Mouse (Mus musculus) ZHBTc4 (cell line): ENCODE data around the gene Glb1.

Experiments used
- DNase-seq: peaks from one replicate; pipeline ENCODE4 v3.0.0-alpha.2; 2011; ENCODE audit warnings: low read depth, low spot score

The Glb1 gene

DNA sequence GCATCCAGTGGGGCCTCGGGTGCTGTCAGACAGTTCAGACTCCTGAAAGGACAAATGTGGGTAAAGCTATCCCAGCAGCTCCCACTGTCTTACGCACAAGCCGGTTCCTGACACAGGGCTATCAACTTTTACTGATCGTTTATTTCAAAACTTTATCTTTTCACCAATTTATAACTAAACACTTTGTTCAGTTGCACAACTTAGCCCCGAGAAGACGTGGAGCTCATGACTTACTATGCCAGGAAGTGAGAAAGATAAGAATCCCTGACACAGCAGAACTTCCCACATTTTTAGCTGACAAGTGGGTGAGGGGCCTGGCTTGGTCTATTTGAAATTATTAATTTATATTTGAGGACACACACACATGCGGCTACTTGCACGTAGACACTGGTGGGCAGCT lies 6.2 kb upstream of the Glb1 start:
- DNase-seq: no peak

DNA sequence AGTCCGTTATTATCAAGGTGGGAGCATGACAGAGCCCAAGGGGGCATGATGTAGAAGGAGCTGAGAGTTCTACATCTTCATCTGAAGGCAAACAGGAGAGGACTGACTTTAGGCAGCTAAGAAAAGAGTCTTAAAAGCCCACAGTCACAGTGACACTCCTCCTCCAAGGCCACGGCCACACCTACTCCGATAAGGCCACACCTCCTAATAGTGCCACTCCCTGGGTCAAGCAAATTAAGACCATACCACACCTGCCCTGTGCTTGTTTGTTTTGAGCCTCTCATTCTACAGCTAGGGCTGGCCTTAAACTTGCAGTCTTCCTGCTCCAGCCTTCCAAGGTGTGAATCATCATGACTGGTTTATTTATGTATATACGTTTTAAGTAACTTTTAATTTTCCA lies 5.6 kb upstream of the Glb1 start:
- peak; percentile 88 for DNase-seq

DNA sequence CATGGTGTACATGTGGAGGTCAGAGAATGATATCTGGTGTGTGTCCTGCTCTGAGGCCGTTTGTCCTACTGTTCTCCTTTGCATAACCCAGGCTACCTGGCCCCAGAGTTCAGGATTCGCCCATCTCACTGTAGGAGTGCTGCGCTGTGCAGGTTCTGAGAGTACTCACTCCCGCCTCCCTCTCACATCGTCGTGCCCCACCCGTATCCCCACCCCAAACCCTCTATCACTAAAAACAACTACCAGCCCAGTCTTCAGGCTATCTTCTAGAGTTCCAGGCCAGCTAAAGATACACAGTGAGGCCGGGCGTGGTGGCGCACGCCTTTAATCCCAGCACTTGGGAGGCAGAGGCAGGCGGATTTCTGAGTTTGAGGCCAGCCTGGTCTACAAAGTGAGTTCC lies 1.2 kb upstream of the Glb1 start:
- peak; percentile 58 for DNase-seq

DNA sequence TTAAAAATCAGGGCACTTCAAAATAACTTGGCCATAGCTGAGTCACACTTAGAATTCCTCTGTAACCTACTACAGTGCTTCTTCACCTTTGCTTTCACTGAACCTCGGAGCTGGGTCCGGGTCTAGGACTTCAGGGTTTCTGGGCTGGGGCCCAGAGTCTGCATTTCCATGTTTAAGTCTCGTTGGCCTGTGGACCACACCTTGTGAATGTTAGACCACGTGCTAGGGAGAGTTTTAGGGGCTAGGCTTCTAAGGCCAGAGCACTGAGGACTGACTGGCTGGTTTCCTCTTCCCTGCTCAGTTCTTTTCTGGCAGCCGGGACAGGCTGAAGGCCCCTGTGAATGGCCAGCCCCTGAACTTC lies 308 bp upstream of the Glb1 start:
- DNase-seq: no peak

DNA sequence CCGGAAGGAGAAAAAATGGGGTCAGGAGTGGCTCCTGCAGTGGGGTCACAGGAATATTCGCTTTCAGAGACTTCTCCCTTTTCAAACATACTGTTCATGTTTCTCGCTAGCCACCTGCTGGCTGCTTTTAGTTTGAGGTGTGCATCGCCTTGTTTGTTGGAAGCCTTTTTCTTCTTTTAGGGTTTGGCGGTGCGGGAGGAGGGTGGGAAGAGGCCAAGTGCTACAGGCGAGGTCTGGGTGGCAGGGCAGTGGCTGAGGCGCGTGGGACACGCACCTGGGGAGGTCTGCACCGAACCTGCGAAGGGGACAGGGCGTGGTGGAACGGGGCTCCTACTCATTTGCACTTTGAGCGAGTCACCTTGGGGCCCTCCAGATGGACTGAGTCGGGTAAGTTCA lies 807 bp downstream of the Glb1 start:
- DNase-seq: peak; percentile 85

DNA sequence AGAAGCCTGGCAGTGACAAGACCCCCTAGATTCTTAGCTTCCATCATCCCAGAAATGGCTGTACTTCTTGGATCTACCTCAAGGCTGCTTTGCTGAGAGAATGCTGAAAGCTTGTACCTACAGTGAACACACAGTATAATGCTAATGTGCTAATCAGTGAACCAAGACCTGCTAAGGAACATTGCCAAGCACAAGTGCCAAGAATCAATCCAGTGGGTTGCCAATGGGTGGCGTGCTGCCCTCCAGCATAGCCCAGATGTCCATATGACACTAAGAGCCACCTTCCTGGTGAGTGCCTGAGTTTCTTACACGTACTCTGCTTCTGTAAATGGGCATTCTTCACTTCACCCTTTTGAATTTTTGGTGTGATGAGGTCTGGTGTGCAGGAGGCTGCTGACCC lies 6.8 kb downstream of the Glb1 start:
- DNase-seq: no peak

DNA sequence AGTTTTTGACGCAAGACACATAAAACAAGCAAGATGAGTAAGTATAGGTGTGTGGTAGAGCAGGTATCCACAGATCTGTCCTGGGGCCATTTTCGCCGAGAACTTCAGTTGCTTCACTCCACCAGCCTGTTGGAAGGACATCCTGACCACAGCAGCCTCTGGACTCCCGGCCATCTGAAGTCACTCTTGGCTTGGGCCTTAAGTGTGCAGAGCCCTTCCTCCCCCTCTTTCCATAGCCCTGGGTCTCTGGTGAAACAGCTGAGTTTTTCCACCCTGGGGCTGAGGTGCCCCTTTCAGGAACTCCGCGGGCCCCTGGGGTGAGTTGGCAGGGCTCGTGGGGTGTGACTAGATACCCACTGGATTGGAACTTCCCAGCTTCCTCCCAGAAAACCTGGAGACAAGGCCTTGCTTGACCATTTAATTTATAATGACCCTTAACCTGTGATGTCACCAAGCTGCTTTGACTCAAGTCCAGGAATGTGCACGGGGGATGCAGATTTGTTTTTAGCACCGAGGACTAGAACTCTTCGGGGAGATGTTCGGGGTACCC lies 9.5 kb downstream of the Glb1 start:
- no peak for DNase-seq

DNA sequence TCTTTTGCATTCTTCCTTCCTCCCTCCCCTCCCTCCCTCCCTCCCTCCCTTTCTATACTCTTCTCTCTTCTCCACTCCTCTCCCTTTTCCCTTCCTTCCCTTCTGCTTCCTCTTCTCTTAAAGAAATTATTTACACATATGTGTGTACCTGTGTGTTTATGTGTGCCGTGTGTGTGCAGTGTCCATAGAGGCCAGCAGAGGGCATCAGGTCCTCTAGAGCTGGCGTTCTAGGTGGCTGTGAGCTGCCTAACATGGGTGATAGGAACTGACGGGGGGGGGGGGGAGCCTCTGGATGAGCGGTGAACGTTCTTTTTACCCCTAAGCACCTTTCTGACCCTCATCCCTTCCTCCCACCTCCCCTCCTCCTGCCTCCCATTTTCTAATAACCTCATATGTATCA lies 10.4 kb downstream of the Glb1 start:
- peak; percentile 56 for DNase-seq

DNA sequence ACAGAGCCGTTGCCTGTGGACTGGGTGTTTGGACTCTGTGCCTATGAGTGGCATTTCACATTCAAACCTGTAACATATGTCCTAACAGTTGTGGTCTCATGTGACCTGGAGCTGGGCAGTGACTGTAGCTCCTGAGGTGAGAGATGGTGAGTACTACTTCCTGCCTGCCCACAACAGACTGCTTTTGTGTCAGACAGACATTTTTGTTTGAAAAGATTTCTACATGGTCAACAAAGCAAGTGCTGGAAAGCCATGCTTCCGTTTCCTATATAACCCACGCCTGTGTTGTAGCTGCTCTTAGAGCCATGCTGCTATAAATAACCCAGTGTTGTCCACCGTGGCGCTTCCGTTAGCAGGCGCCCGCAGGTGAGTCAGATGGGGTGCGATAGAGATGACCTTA lies 11.5 kb downstream of the Glb1 start:
- no peak for DNase-seq

DNA sequence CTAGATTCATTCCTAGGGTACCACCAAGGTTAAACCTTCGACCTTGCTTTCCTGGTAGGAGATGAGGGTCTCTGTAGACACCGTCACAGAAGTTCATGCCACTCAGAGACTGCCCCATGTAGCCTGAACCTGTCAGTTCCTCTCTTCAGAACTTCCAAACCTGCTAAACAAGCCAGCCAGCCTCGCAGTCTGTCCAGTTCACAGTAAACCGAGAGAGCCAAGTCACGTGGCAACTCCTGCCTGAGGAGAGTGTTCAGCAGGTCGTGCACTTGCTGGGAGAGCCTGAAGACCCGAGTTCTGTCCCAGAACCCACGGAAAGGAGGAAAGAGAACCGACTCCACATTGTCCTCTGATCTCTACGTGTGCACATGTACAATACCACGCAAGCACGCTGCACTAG lies 13.0 kb downstream of the Glb1 start:
- no peak for DNase-seq

DNA sequence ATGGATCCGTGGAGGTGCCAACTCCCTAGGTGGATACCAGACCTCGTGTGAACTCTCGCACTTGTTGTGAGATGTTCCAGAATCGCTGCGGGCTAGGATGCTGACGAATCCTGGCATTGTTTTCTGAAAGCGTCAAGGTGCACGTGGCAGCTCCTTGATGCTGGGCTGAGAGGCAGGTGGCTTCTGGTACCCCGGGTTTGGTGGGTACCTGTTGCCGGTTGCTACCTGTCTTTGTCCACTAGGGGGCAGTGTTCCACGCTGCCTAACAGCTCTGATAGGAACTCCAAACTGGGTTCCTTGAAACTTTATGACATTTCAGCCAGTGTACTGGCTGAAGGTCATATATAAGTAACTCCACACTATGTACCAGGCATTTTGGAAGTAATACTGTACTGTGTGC lies 14.8 kb downstream of the Glb1 start:
- no peak for DNase-seq

DNA sequence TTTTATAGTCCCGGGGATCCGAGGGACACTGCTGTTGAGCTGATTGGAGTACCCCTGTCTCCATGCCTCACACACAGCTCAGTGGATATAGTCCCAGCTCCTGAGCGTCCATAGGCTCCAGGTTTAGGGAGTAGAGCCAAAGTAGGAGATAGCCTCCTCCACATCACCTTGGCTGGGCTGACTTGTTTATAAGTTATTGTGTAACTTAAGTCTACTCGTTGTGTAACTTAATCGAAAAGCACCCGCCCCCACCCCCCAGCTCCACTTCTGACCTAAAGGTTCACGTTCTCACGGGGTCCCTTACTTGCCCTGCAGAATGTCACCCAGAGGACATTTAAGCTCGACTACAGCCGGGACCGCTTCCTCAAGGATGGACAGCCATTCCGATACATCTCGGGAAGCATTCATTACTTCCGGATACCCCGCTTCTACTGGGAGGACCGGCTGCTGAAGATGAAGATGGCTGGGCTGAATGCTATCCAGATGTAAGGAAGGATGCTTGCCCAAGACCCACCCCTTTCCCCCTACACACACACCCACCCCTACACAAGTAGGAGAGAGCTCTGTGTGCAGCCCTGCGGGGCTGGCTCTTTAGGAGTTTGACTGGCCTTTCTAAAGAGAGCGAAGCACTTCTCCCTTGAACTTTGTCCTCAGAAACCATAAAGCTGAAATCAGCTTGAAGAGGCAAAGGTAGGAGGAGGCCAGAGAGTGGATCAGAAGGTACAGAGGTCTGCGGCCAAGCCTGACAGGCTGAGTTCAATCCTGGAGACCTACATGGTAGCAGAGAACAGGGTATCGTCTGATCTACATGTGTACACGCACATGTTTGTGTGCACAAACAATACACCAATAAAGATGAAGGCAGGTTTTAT lies 16.0 kb downstream of the Glb1 start:
- no peak for DNase-seq

DNA sequence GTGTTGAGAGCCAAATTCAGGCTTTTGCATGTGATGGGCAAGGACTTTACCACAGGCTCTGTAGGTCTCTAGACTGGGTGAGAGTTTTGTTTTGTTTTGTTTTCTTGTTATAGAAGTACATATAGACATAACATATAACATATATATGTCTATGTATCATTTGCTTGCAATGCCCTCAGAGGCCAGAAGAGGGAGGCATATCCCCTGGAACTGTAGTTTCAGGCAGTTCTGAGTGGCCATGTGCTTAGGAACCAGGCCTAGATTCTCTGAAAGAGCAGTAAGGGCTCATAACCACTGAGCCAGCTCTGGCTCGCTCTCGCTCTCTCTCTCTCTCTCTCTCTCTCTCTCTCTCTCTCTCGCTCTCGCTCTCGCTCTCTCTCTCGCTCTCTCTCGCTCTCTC lies 17.3 kb downstream of the Glb1 start:
- DNase-seq: peak; percentile 59

DNA sequence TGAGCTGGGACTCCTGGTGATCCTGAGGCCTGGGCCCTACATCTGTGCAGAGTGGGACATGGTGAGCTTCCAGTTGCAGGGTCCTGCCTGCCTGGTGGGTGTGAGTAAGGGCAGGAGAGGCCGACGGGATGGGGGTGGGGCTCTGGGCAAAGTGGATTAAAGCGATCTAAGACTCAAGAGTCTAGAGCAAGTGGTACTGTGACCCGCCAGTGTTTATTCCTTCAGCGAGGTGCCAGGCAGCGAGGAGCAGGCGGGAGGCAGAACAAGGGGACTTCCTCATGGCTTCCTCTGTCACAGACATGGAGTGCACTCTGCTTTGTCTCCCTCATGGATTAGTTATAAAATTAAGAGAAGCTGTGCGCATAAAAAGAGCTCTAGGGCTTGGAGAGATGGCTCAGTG lies 19.6 kb downstream of the Glb1 start:
- DNase-seq: peak; percentile 48

DNA sequence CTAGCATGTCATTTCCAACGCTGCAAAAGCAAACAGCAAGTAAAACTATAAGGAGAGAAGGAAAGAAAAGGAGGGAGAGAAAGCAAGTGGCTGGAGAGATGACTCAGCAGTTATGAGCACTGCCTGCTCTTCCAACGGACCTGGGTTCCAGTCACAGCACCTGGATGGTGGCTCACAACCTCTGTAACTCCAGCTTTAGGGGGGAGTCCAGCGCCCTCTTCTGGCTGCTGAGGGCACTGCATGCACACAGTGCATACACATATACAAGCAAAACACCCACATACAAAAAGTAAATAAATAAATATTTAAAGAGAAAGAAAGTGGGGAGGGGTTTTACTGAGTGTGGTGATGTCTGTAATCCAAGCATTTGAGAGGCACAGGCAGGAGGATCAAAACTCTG lies 20.2 kb downstream of the Glb1 start:
- DNase-seq: peak; percentile 51

DNA sequence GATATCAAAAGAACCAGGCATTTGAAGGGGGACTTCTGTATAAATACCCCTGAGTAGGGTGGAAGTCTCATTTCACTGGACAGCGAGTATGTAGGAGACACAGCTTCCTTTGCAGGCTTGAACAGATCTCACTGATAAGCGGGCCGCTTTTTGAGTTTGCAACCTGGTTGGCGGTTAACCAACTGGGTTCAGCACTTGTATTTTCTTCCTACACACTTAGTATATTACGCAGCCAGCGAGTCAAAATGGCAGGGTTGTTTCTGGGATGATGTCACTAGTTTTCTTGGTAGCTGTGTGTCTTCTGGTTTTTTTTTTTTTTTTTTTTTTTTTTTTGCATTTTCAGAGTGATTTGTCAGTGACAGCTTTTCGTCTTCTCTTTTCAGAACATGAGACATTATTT lies 20.9 kb downstream of the Glb1 start:
- DNase-seq: no peak

DNA sequence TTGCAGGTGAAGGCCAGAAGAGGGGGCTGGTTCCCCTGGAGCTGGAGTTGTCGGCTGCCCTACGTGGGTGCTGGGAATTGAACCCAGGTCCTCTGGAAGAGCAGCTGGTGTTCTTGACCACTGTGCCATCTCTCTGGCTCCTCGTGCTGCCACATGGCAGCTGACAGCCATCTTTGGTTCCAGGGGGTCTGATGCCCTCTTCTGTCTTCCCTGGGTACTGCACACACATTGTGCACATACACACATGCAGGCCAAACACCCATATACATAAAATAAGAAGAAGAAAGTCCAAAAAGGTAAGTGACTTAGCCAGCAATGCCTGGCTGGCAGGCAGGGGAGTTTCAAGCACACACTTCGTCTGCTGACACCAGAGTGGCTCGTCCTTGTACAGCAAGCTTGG lies 24.7 kb downstream of the Glb1 start:
- peak; percentile 70 for DNase-seq

DNA sequence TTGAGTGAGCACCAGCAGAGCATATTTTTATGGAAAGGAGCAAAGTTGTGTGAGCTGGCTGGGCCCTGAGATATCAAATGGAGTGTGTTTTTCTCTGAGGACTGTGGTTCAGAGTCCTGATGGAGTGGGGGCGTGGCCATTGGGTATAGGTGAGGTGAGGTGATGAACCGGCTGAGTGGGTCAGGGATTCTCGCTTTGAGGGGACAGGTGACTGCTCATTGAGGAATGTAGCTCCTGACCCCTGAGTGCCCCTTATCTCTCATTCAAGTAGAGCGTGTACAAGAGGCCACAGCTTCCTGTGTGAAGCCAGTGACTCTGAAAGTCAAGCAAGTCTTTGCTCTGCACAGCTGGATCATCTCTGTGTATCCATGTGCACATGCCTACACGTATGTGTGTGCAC lies 25.3 kb downstream of the Glb1 start:
- no peak for DNase-seq

DNA sequence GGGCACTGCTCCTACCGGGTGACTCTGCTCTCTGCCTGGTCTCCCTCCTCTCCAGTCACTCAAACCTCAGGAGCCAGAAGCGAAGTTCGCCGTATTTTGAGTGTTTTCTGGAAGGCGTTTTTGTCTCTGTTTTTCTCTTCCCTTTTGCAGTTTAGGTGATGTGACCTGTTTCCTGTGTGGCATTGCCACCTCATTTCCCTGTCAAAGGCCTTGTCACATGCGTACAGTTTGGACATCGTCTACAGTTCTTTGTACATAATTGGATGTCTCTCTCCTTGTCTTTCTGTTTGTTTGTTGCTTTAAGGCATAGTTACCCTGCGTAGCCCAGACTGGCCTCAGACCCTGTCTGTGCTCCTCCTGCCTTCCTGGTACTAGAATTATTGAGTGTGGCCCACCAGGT lies 26.5 kb downstream of the Glb1 start:
- DNase-seq: no peak

DNA sequence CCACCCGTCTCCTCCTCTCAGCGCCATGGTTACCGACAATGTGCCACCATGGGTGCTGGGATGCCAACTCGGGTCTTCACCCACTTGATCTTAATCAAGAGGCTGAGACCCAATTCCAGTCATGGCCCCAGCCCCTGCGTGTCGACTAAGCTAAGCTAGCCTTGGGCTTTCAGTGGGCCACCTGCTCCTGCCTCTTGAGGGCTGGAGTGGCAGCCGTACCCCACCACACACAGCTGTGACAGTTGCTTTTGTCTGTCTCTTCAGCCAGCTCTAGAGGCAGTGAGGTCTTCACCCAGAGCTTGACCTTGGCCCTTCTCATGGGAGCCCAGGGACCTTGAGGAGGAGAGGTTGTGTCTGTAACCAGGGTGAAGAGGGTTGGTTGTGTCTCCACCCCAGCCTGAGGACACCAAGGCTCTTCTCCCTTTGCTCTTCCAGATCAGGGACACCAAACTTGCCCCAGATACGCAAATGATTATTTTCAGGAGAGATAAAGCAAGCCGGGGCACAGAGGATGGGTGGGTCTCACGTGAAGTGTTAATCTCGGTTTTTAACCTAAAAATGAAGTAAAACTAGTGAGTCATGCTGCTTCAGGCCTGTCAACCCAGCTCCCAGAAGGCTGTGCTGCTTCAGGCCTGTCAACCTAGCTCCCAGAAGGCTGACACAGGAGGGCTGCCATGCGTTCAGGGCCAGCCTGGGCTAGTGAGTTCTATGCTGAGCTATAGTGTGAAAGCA lies 27.4 kb downstream of the Glb1 start:
- no peak for DNase-seq

DNA sequence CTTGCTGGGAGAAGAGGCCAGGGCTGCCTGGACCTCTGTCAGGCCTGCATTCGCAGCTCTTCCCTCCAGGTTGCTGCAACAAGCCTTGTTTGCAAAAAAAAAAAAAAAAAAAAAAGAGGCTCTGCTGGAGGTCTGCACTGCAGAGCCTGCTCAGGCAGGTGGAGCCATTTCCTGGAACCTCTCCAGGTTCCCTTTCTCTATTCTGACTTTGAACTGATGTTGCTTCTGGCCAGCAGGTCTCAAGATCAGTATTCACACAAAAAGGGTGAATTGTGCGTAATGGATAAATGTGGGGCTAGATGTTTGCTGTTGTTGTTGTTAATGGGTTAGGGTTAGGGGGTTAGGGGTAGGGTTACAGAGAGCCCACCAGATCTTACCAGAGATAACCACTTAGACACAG lies 34.8 kb downstream of the Glb1 start:
- peak; percentile 45 for DNase-seq

DNA sequence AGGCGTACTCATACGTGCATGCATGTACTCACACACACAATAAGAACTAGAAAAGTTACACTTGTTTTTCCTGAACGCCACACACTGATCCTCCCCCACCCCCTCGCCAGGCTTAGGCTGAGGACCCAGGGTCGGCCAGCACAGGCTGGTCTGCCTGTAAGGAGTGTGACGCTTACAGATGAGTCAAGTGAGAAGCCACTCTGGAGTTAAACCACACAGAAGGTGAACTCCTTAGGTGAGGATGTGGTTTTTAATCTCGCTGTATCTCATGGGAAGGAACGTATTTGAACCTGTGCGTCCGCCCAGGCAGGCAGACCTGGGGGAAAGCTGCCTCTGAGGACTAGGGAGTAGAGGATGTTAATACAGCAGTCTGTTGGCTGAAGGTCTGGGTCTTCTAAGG lies 39.7 kb downstream of the Glb1 start:
- no peak for DNase-seq

DNA sequence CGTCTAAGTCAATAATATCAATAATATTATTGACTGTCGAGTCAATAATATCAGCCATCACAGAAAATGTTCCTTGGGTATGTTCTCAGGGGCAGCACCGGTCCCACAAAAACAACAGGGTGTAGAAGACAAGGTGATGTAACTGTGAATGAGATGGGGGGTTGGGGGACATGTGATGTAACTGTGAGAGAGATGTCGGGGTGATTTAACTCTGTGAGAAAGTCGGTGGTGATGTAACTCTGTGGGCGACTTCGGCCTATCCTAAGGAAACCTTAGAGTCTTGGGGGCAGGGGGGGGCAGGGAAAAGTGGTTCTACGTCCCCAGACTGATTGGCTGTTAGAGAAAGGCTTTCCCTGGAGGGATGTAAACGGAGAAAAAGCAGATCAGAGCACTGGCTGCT lies 41.3 kb downstream of the Glb1 start:
- no peak for DNase-seq
